Mouse (Mus musculus) mouse trophoblast stem cell (cell line): Measurements from ENCODE around the gene Enpp3.

Experiments
- in situ Hi-C, 2 experiments: fragments of 300-500 bp; cut with MseI, MboI; formaldehyde crosslinking; loops; 2 replicates in 1 of 2; 3 replicates in 1 of 2; pipeline ENCODE4 v1.15.1; 2025

The Enpp3 gene

GRCm38 (mm10) chr10:24842676-24843075 lies at the start of gene Enpp3:
Gene Enpp3, minus strand, starts transcription at chr10:24842823.
- in situ Hi-C loops = no loop called here

GRCm38 (mm10) chr10:24888343-24888742 lies 45.7 kb upstream of the Enpp3 start:
- in situ Hi-C loops = no loop called here

- in situ Hi-C loops = no loop called here
These were observed 43.4 kb upstream of the Enpp3 start for GRCm38 (mm10) chr10:24886008-24886407.

- in situ Hi-C loops = no loop called here
These were observed 31.0 kb upstream of the Enpp3 start for GRCm38 (mm10) chr10:24873624-24874023.

GRCm38 (mm10) chr10:24869760-24870290 lies 27.2 kb upstream of the Enpp3 start, which contains the start of gene Med23:
Gene Med23, plus strand, starts transcription at chr10:24869986.
- in situ Hi-C loops = no loop called here

- in situ Hi-C loops = no loop called here
These were observed 21.8 kb upstream of the Enpp3 start for GRCm38 (mm10) chr10:24864434-24864833.

DNA sequence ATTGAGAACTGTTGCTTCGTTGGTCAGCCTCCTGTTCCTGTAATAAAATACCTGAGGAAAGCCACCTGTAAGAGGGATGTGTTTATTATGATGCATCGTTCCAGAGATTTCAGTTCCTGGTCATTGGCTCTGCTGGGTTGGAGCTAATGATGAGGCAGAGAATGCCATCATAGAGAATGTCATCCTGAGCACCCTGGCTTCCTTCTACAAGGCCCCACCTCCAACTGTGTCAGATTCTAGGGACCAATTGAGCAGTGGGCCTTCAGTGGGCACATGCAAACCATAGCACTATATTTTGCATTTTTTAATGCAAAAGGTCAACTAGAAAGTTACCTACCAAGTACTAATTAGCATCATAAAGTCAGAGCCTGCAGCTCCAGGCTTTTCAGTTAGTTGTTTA lies 20.5 kb upstream of the Enpp3 start:
- in situ Hi-C loops = no loop called here

DNA sequence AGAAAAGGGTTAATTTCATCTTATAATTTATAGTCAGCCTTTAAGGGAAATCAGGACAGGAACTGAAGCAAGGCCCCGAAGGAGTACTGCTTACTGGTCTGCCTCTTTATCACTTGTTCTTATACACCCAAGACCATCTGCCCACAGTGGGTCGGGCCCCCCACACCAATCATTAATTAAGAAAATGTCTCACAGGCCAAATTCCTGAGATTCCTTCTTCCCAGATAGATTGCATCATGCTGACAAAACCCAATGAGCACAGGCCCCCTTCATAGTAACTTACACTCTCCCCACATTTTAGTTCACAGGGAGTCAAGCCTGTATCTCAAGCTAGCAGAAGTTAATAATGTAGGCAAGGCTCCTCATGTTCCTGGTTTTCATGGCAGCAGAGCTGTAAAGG lies 625 bp downstream of the Enpp3 start:
- in situ Hi-C loops = no loop called here

DNA sequence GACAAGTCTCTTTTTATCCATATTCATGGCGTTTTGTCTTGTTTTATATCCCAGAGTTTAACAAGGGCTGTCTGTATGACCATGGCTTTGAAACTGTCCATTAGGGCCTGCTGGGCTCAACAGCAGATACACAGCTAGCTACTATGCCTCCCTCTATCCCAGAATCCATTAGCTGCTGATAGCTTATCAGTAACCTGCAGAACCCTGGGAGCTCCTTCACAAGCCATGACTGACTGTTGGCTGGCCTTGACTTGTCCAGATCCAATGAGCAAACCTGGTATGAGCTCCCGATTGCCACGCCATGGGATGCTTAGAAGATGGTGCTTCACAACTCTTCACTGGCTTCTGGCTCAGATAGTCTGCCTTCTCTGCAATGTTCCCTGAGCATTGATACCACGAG lies 1.8 kb downstream of the Enpp3 start:
- in situ Hi-C loops = no loop called here

DNA sequence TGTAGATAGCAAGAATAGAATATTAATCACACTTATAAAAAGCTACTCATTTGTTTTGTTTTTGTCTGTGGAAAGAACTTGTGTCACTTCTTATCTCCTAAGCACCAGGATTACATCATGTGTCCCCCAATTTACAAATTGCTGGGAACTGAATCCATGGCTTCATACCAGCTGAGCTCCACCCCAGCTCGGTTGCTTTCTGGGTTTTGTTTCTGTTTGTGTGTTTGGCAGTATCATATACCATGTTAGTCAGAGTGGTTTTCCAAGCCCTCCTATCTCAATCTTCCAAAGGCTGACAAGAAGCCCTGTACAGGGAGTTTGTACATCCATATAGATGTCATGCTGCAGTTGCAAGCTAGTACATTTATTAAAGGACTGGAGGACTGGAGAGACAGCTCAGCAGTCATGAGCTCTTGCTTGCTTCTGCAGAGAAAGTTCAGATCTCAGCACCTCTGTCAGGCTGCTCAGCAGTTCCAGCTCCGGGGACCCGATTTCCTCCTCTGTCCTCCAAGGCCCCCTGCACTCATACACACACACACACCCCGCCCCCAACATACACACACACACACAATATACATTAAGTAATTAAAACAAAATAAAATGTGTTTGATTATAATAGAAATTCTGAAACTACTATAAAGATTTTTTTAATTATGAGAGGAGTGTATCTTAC lies 6.1 kb downstream of the Enpp3 start:
- in situ Hi-C loops = no loop called here

DNA sequence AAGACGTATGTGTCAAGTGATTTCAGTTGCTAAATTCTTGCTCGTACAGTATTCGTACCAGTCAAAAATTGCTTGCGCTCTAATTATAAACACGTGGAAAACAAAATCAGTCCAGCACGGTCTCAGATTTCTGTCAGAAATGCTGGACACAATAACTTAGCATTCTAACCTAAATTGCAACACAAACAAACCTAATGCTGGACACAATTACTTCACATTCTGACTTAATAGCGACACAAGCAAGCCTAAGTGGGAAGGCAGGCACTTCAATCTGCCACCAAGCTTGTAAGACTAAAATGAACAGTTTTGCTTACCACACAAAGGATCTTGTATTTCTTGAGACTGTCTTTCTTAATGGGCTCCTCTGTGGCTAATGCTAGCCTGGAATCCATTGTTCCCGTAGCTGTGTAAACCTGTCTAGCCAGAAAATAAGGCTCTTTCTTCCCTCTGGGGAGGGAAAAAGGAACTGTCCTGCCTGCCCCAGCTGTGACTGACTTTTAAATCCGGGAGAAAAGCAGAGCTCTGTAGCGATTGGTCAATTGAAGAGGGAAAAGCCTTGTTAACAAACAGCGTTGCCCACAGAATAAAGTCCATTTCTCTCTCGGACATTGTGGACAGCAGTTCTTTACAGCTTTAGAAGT lies 6.8 kb downstream of the Enpp3 start:
- in situ Hi-C loops = no loop called here

DNA sequence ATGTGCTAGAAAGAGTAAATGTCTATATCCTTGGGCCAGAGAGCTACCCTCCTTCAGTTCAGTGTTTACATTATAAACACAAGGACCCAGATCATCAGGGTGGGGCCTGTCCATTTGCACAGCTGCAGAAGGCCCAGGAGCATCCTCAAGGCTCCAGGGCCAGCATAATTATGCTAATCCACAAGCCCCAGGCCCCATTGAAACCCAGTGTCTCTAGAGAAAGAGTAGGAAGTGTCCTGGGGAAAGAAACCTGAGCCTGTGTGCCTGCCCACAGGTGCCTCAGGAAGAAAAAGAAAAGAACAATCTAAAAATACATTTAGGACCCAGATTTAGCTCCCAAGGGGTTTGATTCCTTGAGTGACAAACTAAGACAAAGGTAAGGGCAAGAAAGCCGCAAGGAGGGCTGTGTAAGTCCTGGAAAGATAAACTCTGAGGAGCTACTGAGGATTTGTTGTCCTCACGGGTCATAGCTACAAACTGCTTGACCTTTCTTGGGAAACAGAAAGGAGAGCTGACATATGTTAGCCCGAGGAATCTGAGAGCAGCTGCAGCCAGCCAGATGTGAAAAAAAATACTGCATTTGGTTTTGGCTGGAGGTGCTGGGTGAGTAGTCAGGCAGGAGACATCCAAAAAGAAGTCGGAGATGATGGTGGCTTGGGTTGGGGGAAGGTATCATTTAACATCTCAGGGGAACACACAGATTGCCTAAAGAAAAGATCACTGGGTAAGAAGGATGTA lies 7.8 kb downstream of the Enpp3 start:
- in situ Hi-C loops = no loop called here

- in situ Hi-C loops = no loop called here
These were observed 10.3 kb downstream of the Enpp3 start for GRCm38 (mm10) chr10:24832306-24832705.

GRCm38 (mm10) chr10:24831377-24832095 lies 11.1 kb downstream of the Enpp3 start:
- in situ Hi-C loops = no loop called here

GRCm38 (mm10) chr10:24830448-24830847 lies 12.2 kb downstream of the Enpp3 start:
- in situ Hi-C loops = no loop called here

- in situ Hi-C loops = no loop called here
These were observed 14.5 kb downstream of the Enpp3 start for GRCm38 (mm10) chr10:24828136-24828535.

DNA sequence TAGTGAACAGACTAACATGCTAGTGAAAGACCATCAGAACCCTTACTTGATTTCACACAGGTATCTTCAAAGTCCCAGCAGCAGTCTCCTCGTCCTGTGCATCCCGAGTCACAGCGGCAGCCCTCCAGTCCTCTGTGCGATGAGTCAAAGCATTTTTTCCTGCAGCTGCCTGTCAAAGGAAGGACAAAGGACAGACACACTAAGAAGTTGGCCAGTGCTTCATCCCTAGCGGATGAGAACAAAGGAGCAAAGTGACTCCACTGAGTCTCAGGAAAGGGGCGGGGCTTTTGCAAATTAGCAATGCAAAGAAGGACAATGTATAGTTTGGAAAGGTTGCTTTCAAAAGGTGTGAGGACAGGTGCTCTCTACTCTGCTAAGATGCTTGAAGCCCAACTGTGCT lies 16.5 kb downstream of the Enpp3 start:
- in situ Hi-C loops = no loop called here

GRCm38 (mm10) chr10:24825456-24826081 lies 17.1 kb downstream of the Enpp3 start:
- in situ Hi-C loops = no loop called here

DNA sequence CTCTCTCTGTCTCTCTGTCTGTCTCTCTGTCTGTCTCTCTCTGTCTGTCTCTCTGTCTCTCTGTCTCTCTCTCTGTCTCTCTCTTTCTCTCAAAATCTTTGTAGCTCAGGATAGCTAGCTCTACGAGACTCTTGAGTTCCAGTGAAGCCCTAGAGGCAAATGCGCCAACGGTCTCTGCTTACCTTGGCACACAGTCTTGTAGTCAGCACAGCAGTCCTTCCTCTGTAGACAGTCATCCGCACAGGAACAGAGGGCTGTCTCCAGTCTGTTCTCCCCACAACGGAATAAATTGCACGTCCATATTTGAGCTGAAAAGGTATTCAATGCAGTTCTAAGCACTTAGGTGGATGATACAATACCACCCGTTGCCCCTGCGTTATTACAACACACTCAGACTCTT lies 18.0 kb downstream of the Enpp3 start:
- in situ Hi-C loops = no loop called here

DNA sequence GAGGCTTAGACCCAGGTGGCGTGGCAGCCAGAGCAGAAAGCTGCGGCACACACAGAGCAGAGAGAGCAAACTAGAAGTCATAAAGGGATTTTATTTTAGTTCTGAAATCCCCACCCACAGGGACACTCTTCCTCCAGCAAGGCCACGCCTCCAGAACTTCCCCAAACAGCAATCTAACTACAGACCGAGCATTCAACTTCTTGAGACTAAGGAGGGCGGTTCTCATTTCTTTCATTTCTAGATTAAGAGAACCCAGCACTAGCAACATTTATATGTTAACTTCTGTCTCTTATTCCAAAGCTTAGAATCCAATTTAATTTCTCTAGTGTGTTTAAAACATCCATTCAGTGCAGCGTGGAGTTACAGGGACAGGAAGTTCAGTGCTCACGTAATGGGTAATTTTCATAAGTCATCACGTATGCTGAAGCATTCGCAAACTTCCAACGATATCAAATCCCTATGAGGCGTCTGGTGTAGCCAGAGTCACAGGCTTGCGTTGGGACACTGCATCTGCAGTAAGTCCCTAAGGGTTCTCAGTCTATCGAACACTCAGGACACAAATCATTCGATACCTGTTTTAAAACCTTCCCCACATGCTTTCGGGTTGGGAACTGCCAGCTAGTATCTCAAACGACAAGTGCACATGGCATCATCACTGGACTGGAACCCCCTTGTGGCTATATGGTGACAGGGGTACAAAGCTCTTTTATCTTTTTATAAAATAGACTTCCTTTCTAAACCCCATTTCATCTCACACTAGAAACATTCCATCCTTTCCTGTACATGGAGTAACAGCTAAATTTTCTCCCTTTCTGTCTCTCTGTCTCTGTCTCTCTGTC lies 18.7 kb downstream of the Enpp3 start:
- in situ Hi-C loops = no loop called here

DNA sequence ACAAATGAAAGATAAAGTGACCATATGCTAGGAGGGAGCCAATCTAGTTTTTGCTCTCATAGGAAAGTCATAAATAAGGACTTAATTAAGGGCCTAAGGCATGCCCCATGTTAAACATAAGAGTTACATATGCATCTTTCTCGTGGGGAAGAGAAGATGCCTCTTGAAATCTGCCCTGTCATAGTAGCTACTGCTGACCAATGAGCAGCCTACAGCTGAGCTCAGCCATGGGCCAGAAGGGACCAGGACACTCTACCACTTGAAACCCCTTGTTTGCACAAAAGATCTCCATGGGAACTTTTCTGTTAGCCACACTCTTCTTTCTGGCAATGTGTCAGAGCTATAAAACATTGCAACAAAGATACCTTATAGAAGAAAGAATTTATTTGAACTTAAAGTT lies 19.4 kb downstream of the Enpp3 start:
- in situ Hi-C loops = no loop called here
